Mouse (Mus musculus) spleen, adult 2 months (tissue): ENCODE measurements around the gene Glo1.

Experiments used
- CTCF ChIP-seq: fragments of 200-500 bp; IDR thresholded peaks from 2 replicates; pipeline ENCODE4 v1.5.1; 2011; ENCODE audit warnings: mild to moderate bottlenecking, inconsistent platforms; ENCODE audit not compliant: insufficient read depth, insufficient read length, insufficient replicate concordance; ENCODE audit errors: extremely low read depth
- POLR2A ChIP-seq: fragments of 200-500 bp; IDR thresholded peaks from 2 replicates; pipeline ENCODE4 v1.6.1; 2011; ENCODE audit warnings: low read depth, low read length, inconsistent platforms

GRCm38 (mm10) chr17:30653010-30653409 is 26.3 kb upstream of the Glo1 start:
- TF ChIP-seq CTCF (peak; percentile 9; the same call in 1 of the 2 replicates), POLR2A (no peak)
